Mouse (Mus musculus): ENCODE measurements around the gene Oit1.

DNA sequence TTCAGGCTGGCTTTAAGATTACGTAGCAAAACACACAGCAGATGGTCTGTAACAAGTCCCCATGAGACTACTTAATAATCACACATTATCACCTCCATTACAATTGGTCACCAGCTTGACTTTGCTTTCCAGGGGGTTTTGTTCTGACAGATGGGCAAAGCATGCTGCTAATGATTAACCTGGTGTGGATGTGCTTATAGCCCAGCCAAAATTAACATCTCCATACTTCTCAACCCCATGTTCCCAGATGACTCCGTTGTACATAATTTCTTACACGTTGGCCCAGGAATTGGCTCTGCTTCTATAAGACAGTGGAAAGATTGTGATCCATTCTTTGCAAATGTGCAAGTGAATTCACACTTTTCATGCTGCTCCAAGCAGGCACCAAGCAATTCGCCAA is 52.8 kb downstream of the Oit1 start:
- TF ChIP-seq CTCF (IDR thresholded peaks at IDR 0.05; ENCODE audit: low read depth, low read length), result no peak
- no peak for TF ChIP-seq EP300 (IDR thresholded peaks at IDR 0.05; ENCODE audit: insufficient read depth, low read depth, low read length)
